Mouse (Mus musculus): ENCODE data around the gene Skint8. TPM values are rescaled to one million over a fixed set of nuclear protein-coding genes. Genes with fewer than 3 reads are reported as not detected.
"Not testable (repeated sequence)": the region's sequence is repeated elsewhere in the genome, so short reads cannot be mapped to it uniquely, and the experiment has no call there.

Gene Skint8
- not detected for total RNA-seq (2021)

DNA sequence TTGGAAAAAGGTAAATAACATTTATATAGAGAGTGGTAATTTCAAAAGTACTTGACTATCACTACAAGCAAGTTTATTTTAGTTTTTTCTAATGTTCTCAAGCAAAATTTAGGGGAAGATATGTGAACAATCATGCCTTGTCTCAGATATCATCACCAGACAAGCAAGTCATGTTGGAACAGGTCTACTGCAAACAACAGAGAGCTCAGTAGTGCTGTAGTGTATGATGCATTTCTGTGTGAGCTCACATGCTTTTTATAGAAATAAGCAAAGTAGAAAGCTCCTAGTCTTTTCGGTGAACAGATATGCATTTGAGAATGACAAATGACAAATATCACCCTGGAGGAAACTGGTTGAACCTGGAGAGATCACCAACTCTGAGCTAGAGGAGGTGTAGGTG lies at the start of gene Skint8:
Gene Skint8 (plus strand): TSS at position 301 of the 400 bp plus-strand sequence.
- no peak for DNase-seq

GRCm38 (mm10) chr4:111880112-111880875 lies 38.9 kb upstream of the Skint8 start:
- no peak for DNase-seq

- DNase-seq = no peak
Measured at GRCm38 (mm10) chr4:111883543-111883942, 35.6 kb upstream of the Skint8 start.

DNA sequence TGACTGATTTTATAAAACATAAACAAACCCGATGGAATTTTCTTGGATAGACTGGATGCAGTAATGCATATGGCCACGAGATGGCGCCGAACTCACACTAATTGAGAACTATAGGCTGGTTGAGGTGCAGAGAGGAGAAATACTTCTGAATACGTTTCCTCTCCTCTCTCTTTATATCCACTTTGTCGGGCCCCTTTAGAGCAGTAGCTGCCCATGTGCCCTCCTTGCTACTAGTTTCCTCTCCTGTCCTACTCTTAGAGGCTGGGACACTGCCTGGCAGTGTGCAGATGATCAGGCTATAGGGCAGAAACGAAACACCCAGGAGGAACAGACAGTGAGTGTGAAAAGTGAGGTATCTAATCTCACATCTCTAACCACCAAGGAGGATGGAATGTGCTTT lies 33.2 kb upstream of the Skint8 start:
- DNase-seq = peak; percentile 72

- peak; percentile 79 for DNase-seq
Measured at GRCm38 (mm10) chr4:111886607-111887006, 32.6 kb upstream of the Skint8 start.

DNA sequence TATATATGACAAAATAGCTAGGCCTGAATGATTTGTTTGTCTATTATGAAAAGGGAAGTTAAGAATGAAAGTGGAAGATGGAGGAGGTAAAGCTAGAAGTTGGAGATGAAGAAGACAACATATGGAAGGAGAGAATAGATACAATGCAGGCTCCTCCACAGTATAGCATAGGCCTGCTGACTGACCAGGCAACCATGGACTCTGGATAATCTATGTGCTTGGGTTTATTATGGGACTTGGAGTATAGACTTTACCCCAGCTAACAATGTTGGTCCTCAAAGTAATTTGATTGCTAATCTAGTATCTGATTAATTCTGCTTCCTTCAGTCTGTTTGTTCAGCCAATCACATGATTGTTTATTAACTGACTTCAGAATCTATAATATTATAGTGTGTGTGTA lies 27.1 kb upstream of the Skint8 start:
- DNase-seq = no peak

DNA sequence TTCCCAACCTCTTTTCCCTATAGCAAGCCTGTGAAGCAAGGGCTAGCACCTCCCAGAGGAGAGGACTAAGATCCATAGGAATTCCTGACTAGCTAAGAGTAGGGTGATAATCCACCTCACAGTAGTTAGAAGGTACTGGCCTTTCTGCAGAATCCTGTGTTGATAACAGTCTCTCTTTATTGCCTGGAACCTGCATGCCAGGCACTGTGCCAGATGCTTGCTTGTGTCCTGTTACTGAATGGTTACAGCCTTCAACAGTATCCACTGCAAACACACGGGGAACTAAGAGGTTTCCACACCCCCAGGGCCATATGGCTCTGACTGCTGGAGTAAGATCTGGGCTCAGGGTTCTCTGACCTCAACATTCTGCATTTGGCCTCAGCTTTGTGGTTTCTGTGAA lies 21.4 kb upstream of the Skint8 start:
- DNase-seq = peak; percentile 10

GRCm38 (mm10) chr4:111898566-111898965 lies 20.6 kb upstream of the Skint8 start:
- no peak for DNase-seq

GRCm38 (mm10) chr4:111900491-111900890 lies 18.7 kb upstream of the Skint8 start:
- DNase-seq = not testable (repeated sequence)

DNA sequence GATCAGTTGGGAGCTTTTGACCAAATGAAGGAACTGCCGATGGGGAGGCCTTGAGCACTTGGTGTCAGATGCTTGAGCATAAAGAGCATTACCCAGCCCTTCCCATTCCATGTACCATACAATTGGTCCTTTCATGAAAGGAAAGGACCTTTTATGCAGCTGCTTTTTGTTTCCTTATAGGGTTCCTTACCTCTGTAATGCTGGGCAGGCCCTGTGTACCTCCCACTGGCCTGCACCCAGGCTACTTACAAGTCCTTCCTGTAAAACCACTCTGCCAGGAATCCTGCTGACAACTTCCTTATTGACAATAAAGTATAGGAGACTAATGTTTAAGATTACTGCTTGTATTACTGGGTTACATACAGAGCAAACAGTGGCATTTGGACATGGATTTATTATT lies 17.7 kb upstream of the Skint8 start:
- no peak for DNase-seq

- DNase-seq = no peak
Measured at GRCm38 (mm10) chr4:111902775-111903174, 16.4 kb upstream of the Skint8 start, which contains the start of gene Slc5a9. Gene Slc5a9 (minus strand): TSS chr4:111902918.

DNA sequence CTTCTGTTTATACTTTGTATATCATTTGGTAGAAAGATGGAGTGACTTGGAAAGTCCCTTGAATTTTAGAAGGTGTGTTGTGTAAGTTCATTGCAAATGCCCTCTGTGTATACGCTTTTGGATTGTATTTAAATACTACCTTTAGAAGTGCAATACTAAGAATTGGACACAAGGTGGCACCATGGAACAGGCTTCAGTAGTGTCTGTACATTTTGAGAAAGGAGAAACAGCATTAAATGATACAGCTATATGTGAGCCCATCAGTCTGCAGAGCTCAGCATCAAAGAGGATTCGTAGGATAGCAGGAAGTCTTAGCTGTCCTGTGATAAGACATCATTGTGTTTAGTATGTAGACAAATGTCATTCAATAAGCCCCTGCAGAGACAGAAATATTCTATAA lies 11.3 kb upstream of the Skint8 start:
- no peak for DNase-seq

- no peak for DNase-seq
Measured at GRCm38 (mm10) chr4:111961309-111961708, 42.1 kb downstream of the Skint8 start.

DNA sequence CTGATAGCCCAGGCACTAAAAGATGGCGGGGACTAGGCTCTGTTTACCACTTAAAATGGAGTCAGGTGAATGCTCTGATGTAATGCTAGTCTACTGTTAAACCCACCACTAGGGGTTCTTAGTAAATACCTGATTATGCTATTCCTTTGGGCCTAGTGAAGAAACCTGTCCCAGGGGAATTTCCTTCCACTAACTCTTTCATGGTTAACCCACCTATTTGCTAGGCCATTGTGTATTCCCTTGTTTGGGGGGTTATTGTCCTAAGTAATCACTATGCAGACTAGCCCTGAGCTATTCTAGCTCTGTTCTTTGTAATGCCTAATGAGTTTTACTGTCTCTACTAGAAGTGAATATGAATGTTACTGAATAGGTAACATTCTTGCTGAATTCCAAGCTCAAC lies 44.0 kb downstream of the Skint8 start:
- not testable (repeated sequence) for DNase-seq

DNA sequence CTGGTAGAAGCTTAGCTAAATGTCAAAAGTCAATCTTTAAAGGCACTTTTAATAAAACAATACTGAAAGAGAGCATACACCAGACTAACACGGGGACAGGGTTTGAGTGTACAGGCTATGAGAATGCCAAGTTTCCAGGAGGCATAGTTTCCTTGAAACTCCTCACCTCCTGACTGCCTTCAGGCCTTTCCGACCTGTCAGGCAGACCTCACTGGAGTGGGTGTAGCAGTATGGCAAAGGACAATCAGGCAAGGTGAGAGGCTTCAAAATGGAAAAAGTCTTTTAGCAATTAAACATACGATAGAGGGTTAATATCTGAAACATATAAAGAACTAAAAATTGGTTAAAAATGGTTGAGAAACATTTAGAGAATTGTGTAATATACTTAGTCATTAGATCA lies 44.5 kb downstream of the Skint8 start:
- DNase-seq = no peak

DNA sequence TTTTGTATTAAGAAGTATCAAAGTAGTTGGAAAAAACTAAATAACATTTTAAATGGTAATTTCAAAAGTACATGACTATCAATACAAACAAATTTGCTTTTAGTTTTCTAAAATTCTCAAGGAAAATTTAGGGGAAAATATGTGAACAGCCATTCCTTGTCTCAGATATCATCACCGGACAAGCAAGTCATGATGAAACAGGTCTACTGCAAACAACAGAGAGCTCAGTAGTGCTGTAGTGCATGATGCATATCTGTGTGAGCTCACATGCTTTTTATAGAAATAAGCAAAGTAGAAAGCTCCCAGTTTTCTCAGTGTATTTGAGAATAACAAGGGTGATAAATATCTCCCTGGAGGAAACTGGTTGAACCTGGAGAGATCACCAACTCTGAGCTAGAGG lies 53.4 kb downstream of the Skint8 start, which contains the start of gene Skint7:
Gene Skint7 (plus strand): TSS at position 301 of the 400 bp plus-strand sequence.
- no peak for DNase-seq

Other genes starting within 250 kb of the Skint8 start
- 10 to 100 TPM; 17.3 to 18.4 TPM for gene Spata6, start 199.4 kb upstream of the Skint8 start, total RNA-seq (2021)
- not detected for gene Slc5a9, start 16.5 kb upstream of the Skint8 start, total RNA-seq (2021)
- gene Skint7, start 53.5 kb downstream of the Skint8 start, total RNA-seq (2021) = not detected
- gene Skint1, start 86.9 kb downstream of the Skint8 start, total RNA-seq (2021) = not detected
- gene Skint4, start 152.6 kb downstream of the Skint8 start, total RNA-seq (2021) = not detected

All from heart, postnatal 4 days (tissue).